Mouse (Mus musculus): ENCODE results near the gene 1700066M21Rik. TPM values are rescaled to one million over a fixed set of nuclear protein-coding genes. Genes with fewer than 3 reads are reported as not detected.

1700066M21Rik gene
- polyA plus RNA-seq, 1 experiment from 2014 or later: 11.6 TPM

DNA sequence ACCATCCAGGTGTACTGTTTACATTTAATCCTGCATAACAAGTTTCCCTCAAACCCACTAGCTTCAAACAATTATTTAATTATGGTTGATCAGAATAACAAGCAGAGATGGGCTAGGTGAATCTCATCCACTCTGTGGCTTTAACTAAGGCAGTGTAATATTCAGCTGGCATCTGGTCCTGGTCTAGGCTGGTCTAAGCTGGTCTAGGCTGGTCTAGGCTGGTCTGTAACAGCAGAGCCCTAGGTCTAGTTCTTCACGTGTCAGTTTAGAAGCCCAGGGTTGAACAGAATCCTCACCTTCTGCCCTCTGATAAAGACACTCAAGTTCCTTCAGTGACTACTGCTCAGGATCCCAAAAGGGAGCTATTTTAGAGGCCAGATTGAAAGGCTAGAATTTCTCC, 25.5 kb upstream of the 1700066M21Rik start:
- in situ Hi-C loops (cut with MboI; ENCODE audit: low pct_unique_long_range_greater_than_20kb): no loop called here
- ChIA-PET CTCF (interaction anchor here (1.2 kb wide), 1 partner anchor 13 kb away, joined by 3 read pairs; no protein-coding TSS in a partner anchor), POLR2A (no interaction called here)
- peaks cover 7% of the 10 kb centered on the region for H3K27me3 ChIP-seq
- no peak for DNase-seq (ENCODE audit: low read depth, low spot score)
- TF ChIP-seq CTCF (IDR thresholded peaks at IDR 0.05): no peak
- ATAC-seq: no peak

DNA sequence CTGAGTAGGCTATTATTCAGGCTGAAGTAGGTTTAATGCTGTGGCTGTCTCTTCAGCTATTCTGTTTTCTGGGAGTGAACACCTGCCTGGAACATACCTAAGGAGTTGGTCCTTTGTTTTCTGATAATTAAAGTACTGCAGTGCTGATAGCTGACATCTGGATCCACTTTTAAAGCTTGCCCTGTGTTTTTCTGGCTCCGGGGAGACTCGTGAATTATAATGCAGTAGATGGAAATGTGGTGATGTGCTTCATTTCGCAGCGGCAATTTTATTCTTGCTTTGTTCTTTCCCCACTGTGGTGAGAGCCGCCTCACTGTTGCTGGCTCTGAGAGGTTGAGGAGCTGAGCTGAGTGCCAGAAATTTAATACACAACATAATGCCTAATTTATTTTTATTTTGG, 18.9 kb upstream of the 1700066M21Rik start:
- ATAC-seq: no peak

DNA sequence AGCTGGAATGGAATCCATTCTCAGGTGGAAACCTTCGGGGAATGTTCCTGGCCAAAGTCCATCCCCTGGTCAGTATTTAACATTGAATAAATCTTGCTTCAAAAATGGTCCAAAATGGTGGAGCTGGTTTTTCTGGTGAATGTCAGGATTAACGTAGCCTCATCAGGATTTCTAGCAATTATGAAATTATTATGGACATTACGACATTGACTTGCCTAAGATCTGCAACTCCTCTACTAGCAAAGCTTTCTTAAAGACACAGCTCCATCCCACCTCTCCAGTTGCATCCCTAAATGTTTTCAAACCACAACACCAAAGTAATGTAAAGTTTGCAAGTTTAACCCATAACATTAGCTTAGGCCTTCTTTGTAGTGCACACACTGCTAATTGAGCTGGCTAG, 10.0 kb upstream of the 1700066M21Rik start:
- TF ChIP-seq CTCF (IDR thresholded peaks at IDR 0.05): no peak

More for the DNA sequence above, 18.9 kb upstream of the 1700066M21Rik start:
- TF ChIP-seq CTCF (IDR thresholded peaks at IDR 0.05): no peak
- POLR2A ChIA-PET: no interaction called here
- no peaks in the 10 kb centered on the region for H3K27me3 ChIP-seq
- in situ Hi-C loops (cut with MboI; ENCODE audit: low pct_unique_long_range_greater_than_20kb): no loop called here
- no peak for DNase-seq (ENCODE audit: low read depth, low spot score)
- CTCF ChIA-PET: interaction anchor here (0.9 to 1.1 kb wide), 2 partner anchors 9 kb away, joined by 3 read pairs; no protein-coding TSS in a partner anchor

DNA sequence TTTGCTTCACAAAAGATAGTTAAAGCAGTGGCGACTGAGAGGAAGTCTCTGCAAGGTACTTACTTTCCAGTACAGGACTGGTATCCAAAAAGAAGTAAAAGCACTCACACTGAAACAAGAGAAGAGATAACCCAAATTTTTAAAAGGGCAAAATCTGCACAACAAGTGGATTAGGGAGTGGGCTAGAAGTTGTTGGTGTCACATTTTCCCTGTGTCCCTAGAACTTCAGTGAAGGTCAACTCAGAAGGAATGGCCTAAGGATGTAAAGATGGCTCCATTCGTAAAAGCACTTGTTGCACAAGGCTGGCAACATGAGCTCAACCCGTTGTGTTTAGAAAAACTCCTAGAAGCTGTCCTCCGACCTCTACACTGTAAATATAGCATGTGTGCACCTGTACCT, 8.3 kb upstream of the 1700066M21Rik start:
- H3K27me3 ChIP-seq: no peaks in the 10 kb centered on the region
- in situ Hi-C loops (cut with MboI; ENCODE audit: low pct_unique_long_range_greater_than_20kb): no loop called here
- ATAC-seq (no peak), DNase-seq (ENCODE audit: low read depth, low spot score) (no peak)
- TF ChIP-seq CTCF (IDR thresholded peaks at IDR 0.05): no peak
- POLR2A ChIA-PET: no interaction called here
- CTCF ChIA-PET: no interaction called here

More for the DNA sequence above, 10.0 kb upstream of the 1700066M21Rik start:
- POLR2A ChIA-PET: no interaction called here
- no peaks in the 10 kb centered on the region for H3K27me3 ChIP-seq
- ATAC-seq (no peak), DNase-seq (ENCODE audit: low read depth, low spot score) (no peak)
- CTCF ChIA-PET: interaction anchor here (1.1 to 1.5 kb wide), 3 partner anchors 8 to 10 kb away, joined by 3 to 7 read pairs (median 3); no protein-coding TSS in a partner anchor
- in situ Hi-C loops (cut with MboI; ENCODE audit: low pct_unique_long_range_greater_than_20kb): no loop called here

DNA sequence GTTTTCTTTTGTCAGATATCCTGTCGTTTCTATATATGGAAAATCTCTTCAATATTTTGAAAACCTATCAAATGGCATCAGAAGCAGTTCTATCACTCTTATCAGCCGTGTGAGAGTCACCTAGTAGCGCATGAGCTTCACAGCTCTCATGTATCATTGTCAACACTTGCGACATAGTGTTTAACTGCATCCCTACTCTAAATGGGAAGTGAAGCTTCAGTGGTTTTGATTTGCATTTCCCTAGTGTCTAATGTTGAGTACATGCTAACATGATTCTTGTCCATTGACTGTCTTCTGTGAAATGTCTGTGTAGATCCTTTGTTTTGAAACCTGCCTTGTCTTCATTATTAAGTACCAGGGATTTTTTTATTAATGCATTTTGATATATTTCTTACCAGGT, 7.0 kb upstream of the 1700066M21Rik start:
- ChIA-PET CTCF (no interaction called here), POLR2A (no interaction called here)
- TF ChIP-seq CTCF (IDR thresholded peaks at IDR 0.05): no peak
- DNase-seq (ENCODE audit: low read depth, low spot score) (no peak), ATAC-seq (no peak)
- no peaks in the 10 kb centered on the region for H3K27me3 ChIP-seq
- in situ Hi-C loops (cut with MboI; ENCODE audit: low pct_unique_long_range_greater_than_20kb): no loop called here

DNA sequence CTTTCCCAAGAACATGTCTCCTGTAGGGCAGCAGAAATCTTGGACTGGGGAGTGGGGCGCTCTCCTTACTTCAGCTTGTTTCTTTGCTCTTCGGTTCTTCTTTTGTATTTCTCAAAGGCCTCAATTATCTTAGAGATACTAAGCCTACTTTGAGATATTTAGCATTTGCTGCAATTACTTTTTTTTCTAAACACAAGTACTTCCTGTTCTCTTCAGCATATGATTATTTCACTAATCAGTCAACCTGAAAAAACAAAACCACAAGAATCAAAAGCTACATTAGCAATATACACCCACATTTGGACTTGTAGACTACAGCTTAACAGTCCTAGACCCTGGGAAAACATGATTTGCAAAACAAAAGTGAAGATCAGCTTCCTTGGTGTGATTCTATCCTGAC, 2.1 kb upstream of the 1700066M21Rik start:
- in situ Hi-C loops (cut with MboI; ENCODE audit: low pct_unique_long_range_greater_than_20kb): loop anchor here (25.0 kb wide), 1 partner anchor 1963 kb away; the partner anchor contains the start of gene Plcl1
- ATAC-seq (no peak), DNase-seq (ENCODE audit: low read depth, low spot score) (no peak)
- CTCF ChIA-PET: no interaction called here
- no peak for TF ChIP-seq CTCF (IDR thresholded peaks at IDR 0.05)
- no peaks in the 10 kb centered on the region for H3K27me3 ChIP-seq
- POLR2A ChIA-PET: interaction anchor here (0.5 kb wide), 1 partner anchor 70 kb away, joined by 5 read pairs; no protein-coding TSS in a partner anchor

DNA sequence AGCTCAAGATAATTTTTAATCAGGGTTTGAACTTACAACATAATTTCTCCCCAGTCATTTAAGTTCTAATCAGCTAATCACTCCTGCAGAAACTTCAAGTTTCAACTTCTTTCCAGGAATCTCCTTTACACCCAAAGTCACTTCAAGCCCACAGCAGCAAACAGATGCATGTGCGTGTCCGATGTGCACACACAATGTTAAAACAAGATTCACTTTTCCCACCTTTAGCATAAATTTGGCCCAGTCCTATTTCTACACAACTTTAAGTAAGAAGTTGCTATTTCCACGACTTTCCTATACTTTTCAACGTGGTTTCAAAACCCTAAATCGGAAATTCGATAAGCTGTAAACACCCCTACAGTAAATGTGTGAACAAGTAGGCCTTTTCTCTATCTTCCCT, 614 bp upstream of the 1700066M21Rik start:
- in situ Hi-C loops (cut with MboI; ENCODE audit: low pct_unique_long_range_greater_than_20kb): loop anchor here (25.0 kb wide), 1 partner anchor 1965 kb away; the partner anchor contains the start of gene Plcl1
- DNase-seq (ENCODE audit: low read depth, low spot score): no peak
- ChIA-PET CTCF (interaction anchor here (0.7 to 1.8 kb wide), 4 partner anchors 9 to 17 kb away, joined by 3 to 7 read pairs (median 4); no protein-coding TSS in a partner anchor), POLR2A (no interaction called here)
- ATAC-seq: no peak
- no peak for TF ChIP-seq CTCF (IDR thresholded peaks at IDR 0.05)
- H3K27me3 ChIP-seq: no peaks in the 10 kb centered on the region

DNA sequence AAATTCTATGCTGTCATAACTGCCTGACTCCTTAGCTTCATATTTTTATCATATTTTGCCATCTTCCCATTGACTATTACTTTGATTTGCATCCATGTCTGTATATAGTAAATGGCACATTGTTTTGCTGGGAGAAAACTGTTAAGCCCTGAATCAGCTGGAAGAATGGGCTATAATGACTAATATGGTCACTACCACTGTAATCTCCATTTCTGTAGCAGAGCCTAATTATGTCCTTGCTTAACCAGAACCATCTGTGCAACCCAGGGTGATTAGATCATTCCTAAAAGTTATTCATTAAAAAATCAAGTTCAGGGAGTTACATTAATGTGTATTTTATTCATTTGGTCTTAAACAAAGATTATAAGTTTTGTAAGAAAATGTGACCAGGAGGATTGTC, 9.1 kb downstream of the 1700066M21Rik start:
- CTCF ChIA-PET: interaction anchor here (0.8 to 1.3 kb wide), 3 partner anchors 8 to 47 kb away, joined by 3 to 4 read pairs (median 3); no protein-coding TSS in a partner anchor
- POLR2A ChIA-PET: no interaction called here
- ATAC-seq: peak; percentile 82
- in situ Hi-C loops (cut with MboI; ENCODE audit: low pct_unique_long_range_greater_than_20kb): loop anchor here (25.0 kb wide), 1 partner anchor 1974 kb away; the partner anchor contains the start of gene Plcl1
- no peak for TF ChIP-seq CTCF (IDR thresholded peaks at IDR 0.05)
- DNase-seq (ENCODE audit: low read depth, low spot score): no peak
- no peaks in the 10 kb centered on the region for H3K27me3 ChIP-seq

DNA sequence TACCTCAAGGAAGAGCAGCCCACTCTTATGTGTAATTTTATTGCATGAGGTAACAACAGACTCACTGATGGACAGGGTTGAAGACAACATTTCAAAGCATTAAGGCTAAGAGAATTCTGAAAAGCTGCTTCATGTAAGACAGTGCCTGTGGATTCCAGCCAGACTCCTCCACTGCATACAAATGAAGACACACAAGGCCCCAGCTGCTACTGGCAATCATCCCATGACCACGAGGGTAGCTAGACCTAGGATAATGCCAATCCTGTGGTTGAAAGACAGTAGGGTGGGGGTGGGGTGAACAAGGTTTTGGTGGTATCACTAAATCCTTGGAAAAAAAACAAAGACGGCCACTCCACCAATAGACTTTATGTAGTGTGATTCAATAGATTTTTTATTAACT, 10.5 kb downstream of the 1700066M21Rik start:
- in situ Hi-C loops (cut with MboI; ENCODE audit: low pct_unique_long_range_greater_than_20kb): loop anchor here (25.0 kb wide), 1 partner anchor 1976 kb away; the partner anchor contains the start of gene Plcl1
- ATAC-seq (no peak), DNase-seq (ENCODE audit: low read depth, low spot score) (no peak)
- ChIA-PET CTCF (interaction anchor here (1.4 to 1.5 kb wide), 2 partner anchors 9 to 12 kb away, joined by 3 to 5 read pairs; no protein-coding TSS in a partner anchor), POLR2A (no interaction called here)
- no peaks in the 10 kb centered on the region for H3K27me3 ChIP-seq
- no peak for TF ChIP-seq CTCF (IDR thresholded peaks at IDR 0.05)

DNA sequence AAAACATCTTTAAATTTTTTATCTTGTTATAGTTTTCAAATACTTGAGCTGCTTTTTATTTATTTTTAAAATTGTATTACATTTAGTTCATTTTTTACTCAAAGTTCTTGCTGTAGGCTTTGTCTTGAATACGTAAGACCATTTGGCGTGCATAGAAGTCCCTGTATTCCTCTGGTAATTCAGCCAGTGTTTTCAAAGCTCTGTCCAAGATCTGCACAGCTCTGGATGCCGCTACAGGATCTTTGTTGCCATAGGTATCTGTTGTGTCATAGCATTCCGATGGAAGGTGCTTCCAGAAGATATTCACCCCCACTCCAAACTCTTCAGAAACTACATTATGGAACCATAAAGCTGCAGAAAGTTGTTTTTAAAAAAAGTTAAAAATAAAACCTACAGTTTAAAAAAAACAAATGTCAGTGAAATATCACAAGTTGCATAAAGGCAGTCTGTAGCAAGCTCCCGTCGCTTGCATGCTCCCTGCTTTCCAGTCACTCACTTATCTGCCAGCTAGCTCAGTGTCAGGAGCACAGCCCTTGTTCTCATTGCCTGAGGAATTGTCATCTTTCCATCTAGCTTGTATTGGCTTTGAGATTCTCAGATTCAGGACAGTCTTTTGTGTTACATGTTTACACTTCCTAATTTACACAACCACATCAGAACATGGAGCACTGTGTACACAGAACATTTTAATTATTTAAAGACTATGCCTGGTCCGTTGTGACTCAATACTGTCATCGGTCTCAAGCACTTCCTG, 11.2 kb downstream of the 1700066M21Rik start:
- DNase-seq (ENCODE audit: low read depth, low spot score) (no peak), ATAC-seq (no peak)
- POLR2A ChIA-PET: no interaction called here
- TF ChIP-seq CTCF (IDR thresholded peaks at IDR 0.05): no peak
- no peaks in the 10 kb centered on the region for H3K27me3 ChIP-seq
- in situ Hi-C loops (cut with MboI; ENCODE audit: low pct_unique_long_range_greater_than_20kb): loop anchor here (25.0 kb wide), 1 partner anchor 1976 kb away; the partner anchor contains the start of gene Plcl1
- CTCF ChIA-PET: interaction anchor here (1.2 to 1.5 kb wide), 4 partner anchors 8 to 12 kb away, joined by 3 to 5 read pairs (median 3); no protein-coding TSS in a partner anchor
